Mouse (Mus musculus) kidney, postnatal 10 days (tissue): ENCODE measurements at regions not wholly inside any gene's neighbourhood (a gene's known extent, or its start where the extent isn't known, plus 50 kb on each side); places are given as distances from the start of the nearest gene placed in this dataset.

Experiments
- DNase-seq: peaks from one replicate; pipeline ENCODE4 v3.0.0; 2021; ENCODE audit warnings: mixed read lengths

DNA sequence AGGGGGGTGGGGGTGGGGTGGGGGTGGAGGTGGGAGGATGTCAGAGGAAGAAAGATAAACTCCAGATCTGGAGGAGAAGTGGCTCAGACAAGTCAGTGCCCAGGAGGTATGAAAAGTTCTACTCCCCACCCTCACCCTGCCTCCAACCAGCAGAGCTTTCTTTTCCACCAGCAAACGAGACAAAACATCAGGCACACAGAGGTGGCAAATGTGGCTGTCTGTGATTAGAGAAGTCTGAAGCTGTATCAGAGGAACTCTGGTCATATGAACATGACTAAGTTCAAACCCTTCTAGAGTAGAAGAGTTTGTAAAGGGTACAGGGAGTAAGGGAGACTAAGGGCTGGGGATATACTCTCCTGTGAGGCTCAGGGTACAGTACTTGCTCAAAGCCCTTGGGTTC is 85.2 kb upstream of the Cadm1 start:
- DNase-seq: no peak

DNA sequence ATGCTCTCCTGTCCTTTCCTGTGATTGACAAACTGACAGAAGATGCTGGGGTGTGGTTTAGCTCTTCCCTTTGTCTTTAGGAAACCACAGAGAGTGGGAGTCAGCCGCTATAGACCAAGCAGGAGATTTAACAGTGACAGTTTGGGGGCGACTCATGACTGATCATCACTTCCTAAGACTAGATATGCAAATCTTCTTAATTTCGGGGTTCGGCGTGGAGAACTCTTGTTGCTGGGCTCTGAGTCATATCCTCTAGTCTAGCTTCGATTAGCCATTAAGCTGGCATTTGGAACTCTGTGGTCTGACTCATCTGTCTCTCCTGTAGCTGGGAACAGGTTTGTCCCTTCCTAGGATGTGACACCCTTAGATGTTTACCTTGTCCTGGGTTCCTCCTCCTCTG is 84.6 kb upstream of the Cadm1 start:
- no peak for DNase-seq

DNA sequence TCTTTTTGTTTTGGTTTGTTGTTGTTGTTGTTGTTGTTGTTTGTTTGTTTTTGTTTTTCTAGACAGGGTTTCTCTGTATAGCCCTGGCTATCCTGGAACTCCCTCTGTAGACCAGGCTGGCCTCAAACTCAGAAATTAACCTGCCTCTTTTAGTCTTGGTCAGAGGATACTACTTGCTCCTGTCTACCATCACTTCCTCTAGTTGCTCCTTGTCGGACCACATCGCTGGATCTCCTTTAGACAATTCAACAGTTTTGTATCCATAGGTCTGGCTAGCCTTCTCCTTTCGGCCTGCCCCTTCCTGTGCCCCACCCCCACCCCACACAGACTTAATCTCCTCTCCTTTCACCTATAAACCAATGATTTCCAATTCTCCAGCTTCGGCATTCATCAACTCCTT is 77.2 kb upstream of the Cadm1 start:
- no peak for DNase-seq

DNA sequence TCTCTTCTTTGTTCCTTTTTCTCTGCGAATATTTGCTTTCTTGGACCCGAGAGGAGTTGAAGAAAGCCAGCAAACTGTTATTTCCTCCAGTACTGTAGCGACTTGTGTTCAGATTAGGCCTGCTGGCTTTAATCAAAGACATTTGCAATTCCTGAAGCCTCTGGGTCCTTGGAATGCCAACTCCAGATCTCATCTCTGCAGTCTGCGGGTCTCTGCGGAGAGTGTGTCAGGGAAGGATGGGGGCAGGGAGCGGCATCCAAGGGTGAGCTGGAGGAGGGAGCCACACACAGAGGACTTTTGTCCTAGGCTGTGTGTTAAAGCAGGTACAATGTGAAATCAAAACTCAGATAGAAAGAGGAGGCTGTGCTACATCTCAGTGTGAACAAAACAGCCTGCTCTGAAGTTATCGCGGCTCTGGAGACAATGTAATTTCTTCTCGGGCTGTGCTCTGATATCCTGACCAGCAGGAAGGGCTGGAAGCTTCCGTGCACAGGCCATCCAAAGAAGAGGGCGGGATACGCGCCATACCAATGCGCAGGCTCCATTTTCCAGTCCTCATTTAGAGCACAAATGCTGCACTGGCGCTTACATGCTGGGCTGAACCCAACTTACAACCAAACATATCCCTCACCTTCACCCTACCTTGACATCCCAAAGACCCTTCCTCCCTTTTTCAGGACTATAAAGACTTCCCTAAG is 71.1 kb upstream of the Cadm1 start:
- no peak for DNase-seq

DNA sequence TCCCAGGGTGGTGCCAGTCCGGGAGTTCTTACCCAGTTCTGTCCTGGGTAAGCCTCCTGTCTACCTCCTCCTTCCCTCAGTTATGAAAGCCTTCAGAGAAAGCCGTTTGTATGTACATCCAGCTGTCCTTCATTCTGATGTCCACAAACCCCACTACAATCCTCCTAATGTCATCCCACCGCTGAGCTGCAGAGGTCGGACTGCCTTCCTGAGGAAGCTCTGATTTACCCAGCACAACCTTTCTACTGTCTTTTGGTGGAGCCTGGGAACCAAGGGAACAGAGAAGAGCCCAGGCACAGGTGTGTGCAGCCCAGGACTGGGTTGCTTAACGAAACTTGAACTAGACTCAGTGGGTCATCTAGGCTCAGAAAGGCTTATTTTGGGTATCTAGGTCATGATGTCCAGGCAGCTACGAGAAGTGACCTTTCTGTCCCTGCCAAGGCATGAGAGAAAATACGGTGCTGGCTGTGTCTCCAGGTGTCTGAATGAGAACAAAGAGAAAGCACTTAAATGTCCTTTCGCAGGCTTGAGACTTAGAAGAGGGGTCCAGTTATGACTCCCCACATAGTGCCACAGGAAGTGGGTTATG is 70.4 kb upstream of the Cadm1 start:
- DNase-seq: no peak

DNA sequence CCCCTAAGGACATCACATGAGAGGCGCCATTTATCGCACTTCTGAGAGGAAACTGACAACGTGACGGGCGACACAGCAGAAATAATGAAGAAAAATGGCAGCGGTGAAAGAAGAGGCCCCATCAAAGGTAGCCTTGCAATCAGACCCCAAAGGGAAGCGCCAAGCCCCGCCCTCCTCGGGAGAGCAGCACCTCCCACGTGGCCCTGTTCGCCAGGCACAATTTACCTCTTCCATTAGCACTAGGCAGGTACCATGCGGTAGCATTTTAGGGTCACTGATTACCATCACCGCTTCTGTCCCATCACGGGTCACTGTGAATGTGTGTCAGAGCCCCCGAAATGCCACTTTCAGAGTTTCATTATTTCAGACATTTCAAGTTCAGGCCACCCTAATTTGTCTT is 69.7 kb upstream of the Cadm1 start:
- no peak for DNase-seq

DNA sequence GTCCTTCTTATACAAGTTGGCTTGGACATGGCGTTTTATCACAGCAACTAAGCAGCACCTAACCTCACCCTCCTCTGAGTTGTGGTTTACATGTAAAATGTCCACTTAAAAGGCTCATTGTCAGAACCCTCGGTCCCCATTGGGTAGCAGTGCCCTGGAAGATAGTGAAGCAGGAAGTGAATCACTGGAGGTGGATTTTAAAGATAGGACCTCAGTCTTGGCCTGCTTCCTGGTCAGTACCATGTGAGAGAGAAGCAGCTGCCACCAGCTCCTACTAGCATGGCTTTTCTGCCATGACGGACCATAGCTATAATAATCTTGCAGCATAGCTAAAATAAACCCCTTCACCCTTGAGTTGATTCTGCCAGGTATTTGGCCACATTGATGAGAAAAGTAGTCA is 68.1 kb upstream of the Cadm1 start:
- DNase-seq: no peak

DNA sequence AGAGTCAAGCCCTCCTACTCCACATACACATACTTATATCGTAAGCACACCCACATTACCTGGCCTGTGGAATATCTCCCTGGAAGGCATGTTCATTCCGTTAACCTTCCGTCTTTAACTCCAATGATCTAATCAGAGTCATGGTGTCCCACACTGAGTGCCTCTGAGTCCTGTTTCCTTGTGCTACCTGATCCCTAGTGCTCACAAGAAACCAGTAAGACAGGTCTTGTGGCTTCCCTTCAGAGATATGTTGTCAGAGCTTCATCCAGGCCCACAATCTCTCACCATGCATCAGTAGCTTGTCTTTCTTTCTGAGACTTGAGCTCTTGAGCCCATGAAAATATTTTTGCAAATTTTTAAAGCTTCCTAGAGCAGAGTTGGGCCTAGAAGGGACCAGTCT is 63.2 kb upstream of the Cadm1 start:
- DNase-seq: no peak

DNA sequence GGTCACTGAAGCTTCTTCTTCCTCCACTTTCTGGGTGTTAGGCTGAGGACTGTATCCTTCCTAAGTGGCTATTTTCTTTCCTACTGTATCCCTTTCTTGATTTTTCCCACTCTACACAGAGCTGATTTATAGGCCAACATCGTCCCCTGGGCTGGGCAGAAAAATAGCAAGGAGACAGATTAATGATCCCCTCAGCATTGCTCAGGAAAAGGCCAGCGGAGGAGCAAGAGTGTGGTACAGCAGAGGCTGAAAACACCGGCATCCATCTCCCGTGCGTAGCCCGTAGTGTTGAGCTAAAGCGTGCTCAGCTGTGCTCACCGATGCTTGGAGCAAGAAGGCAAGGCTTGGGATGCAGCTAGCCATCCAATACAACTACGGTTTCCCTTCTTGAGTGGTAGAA is 62.2 kb upstream of the Cadm1 start:
- no peak for DNase-seq

DNA sequence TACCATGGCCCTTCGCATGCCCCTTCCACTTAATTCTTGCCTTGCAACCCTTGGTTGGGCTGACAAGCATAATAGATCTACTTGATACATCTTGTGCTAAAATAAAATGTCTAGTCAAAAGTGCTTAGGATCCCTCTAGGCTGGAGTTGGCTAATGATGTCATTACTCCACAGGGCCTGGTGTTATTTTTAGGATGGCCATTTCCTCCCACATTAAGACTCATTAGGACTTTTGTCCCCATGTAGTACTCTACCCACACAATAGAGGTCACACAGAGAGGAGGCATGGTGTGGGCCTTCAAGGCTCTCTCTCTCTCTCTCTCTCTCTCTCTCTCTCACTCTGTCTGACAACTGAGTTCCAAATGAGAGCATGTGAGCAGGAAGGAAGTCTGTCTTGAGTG is 60.4 kb upstream of the Cadm1 start:
- no peak for DNase-seq

DNA sequence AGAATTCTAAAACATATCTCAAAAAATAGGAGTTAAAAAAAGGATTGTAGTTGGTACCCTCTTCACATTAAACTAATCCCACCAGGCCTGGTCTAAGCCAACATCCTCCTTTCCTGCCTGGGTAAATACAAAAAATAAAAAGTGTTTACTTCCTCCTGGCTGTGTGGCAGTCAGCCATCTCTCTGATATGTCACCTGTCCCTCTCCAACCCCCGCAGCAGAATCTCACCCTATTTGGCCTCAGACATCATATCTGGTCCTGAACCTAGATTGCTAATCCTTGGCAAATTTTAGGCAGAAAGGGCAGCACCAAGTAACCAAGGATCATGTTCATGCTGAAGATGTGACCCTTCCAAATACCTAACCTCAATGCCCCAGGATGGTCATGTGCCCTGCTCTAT is 59.2 kb upstream of the Cadm1 start:
- DNase-seq: no peak

DNA sequence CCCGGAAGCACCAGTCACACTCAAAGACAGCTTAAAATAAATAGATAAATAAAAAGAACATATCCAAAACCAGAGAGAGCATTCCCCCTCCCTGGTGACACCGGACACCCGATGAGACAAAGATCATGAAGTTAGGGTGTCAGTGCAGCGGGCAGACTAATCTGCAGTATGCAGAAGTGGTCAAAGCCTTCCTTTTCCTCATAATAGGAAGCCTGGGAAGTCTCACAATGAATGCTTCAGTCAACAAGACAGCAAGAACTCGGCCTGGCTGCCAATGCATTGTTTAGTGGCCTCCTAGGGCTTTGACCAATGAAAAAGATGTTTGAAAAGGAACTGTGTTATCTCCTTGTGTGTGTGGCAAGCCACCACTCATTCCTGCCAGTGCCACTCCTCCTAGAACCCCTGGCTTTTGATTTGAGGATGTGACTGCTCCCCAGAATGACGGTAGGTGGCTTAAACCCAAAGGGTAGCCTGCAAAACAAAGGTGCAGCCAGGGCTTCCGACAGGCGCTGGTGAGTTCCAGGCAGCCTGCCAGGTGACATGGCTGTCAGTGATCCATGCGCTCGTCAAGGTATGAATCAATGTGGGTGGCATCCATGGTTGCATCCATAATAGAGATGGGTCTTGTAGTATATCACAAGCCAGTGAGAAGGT is 58.1 kb upstream of the Cadm1 start:
- DNase-seq: peak; percentile 43

DNA sequence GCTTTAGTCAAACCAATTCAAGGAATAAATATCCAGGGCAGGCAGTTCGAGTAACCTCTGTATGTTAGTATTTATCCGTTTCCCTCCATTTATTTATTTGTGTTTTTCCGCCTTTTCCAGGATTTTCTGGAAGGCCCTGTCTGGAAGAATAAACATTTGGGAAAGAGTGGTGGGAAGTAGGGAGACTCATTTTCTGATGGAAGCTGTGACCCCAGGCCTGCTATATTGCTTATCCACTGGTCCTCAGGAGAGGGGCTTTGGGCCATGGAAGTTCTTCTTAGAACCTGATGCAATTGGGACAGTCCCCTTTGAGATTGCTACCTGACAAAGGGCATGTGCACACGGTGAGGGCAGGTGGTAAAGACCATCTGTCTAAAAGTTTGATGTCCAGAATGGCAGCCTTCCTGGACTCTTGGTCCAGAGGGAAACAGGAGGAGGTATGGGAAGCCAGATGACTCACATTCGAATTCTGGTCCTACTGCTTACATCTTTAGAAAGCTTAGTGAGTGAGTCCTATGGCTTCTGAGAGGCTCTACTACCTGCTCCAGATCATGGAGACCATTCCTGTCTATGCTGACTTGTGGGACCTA is 56.1 kb upstream of the Cadm1 start:
- no peak for DNase-seq

DNA sequence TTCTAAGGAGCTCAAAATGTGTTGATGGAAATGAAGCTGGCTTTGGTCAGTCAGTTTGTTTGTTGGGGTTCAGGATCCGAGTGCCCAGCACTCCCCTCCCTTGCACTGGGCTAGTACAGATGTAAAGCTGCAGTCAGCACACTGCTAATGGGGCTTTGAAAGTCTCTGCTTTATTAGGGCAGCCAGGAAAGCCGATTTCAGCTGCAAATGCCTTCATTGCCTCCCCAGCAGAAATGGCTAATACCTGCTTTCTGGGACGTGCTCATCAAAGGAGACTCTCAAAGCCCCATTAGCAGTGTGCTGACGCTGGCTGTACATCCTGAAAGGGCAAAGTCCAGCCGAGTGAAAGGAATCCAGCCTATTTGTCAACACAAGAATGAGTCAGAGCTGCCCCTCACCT is 55.2 kb upstream of the Cadm1 start:
- no peak for DNase-seq

DNA sequence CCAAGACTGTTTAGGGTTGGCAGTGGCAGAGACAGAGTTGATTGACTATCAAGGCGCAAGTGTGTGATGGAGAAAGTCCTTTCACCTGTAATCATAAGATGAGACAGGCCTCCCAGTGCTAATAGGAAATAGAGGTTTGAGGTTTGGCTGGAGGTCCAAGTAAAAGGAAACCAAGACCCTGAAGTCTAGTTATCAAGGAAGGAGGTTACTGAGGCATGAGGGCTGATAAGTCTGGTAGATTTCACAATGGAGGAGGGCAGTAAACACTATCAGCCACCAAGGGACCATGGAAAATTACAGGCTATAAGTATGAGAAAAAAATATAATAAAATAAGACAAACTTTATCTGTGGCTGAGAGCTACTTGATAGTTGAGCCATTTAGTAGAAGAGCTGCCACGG is 52.1 kb upstream of the Cadm1 start:
- DNase-seq: no peak
